8 mouse cellular contexts compared by ENCODE assay signal in the genomic region with DNA sequence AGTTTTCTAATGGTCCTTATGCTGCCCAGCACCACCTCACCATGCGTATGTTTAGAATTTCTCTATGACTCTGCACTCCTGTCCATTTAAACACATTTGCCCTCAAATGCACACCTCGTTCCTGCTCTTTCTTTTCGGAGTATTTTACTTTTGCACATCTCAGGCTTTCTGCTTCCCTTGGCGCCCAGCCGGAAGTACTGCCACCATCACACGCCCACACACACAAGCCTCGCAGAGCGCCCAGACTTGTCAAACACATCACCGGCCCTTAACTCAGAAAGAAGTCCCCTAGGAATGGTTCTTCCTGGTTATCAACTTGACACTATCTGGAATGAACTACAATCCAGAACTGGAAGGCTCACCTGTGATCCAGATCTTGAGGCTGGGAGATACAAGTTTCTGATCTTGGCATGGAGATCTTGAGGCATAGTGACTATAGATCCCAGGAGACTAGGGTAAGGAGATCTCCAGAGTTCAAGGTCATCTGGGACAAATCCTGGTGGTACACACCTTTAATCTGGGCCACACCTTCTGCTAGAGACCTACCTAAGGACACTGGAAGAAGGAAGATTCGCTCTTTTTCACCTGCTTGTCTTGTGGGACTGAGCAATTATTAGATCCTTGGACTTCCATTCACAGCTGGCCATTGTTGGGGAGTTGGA. TPM values are rescaled to one million over a fixed set of nuclear protein-coding genes. Genes with fewer than 3 reads are reported as not detected.
DNase-seq lines count a peak whose midpoint lies in the region; ATAC-seq and TF ChIP-seq lines count a peak whose summit lies in the region.

No protein-coding gene starts in this region.

- DNase-seq in lung, adult 2 months, result no peak
- DNase-seq in lung, postnatal 36 days, result no peak
- peak; percentile 84 for DNase-seq in ZHBTc4 (ENCODE audit: low read depth, low spot score)
- DNase-seq in forebrain, embryonic 11.5 days (ENCODE audit: low spot score), result no peak
- DNase-seq in liver, embryonic 11.5 days (ENCODE audit: low spot score), result peak; percentile 83
- DNase-seq in layer of hippocampus, postnatal 10 days (ENCODE audit: low spot score in 2 of 2), result no peak
- DNase-seq in yolk sac, embryonic 10.5 days (ENCODE audit: low spot score), result no peak

- no peaks in the 10 kb centered on the region for H3K27me3 ChIP-seq in forebrain, embryonic 11.5 days (ENCODE audit: control insufficient read depth, insufficient read depth, low read length)
- no peaks in the 10 kb centered on the region for H3K27me3 ChIP-seq in liver, embryonic 11.5 days (replicated peaks; ENCODE audit: control insufficient read depth, insufficient read depth, low read length)
- H3K27me3 ChIP-seq in stomach, embryonic 15.5 days (replicated peaks), result no peaks in the 10 kb centered on the region

- H3K27ac ChIP-seq in forebrain, embryonic 11.5 days (ENCODE audit: low read depth, low read length), result no peak overlapping the region
- H3K27ac ChIP-seq in liver, embryonic 11.5 days (ENCODE audit: low read depth, low read length), result no peak overlapping the region; the same call in 1 of the 2 replicates
- peak overlapping the region; percentile 65 for H3K27ac ChIP-seq in stomach, embryonic 15.5 days

- H3K9me3 ChIP-seq in forebrain, embryonic 11.5 days (ENCODE audit: control insufficient read depth, low read length), result no peaks in the 10 kb centered on the region
- no peaks in the 10 kb centered on the region for H3K9me3 ChIP-seq in liver, embryonic 11.5 days (ENCODE audit: control insufficient read depth, low read length)
- no peaks in the 10 kb centered on the region for H3K9me3 ChIP-seq in stomach, embryonic 15.5 days

- ATAC-seq in forebrain, embryonic 11.5 days (replicated peaks; ENCODE audit: low FRiP score), result peak; percentile 11; the same call in 1 of the 2 replicates
- peak; percentile 51 for ATAC-seq in liver, embryonic 11.5 days (replicated peaks; ENCODE audit: low FRiP score)
- peak; percentile 12; the same call in 1 of the 2 replicates for ATAC-seq in stomach, embryonic 15.5 days (ENCODE audit: insufficient read depth, low FRiP score, low read depth)

- H3K4me3 ChIP-seq in lung, adult 2 months (replicated peaks; ENCODE audit: extremely low read depth, low read depth, low read length), result peak overlapping the region; percentile 13
- peak overlapping the region; percentile 72 for H3K4me3 ChIP-seq in forebrain, embryonic 11.5 days (ENCODE audit: low read depth, low read length)
- peak overlapping the region; percentile 81 for H3K4me3 ChIP-seq in liver, embryonic 11.5 days (ENCODE audit: low read depth, low read length)
- H3K4me3 ChIP-seq in stomach, embryonic 15.5 days (replicated peaks), result peak overlapping the region; percentile 66

- H3K4me1 ChIP-seq in lung, adult 2 months (ENCODE audit: control insufficient read depth, insufficient read depth, low read length), result 0 out of 2 replicates have a peak, but pooled peaks cover 3% of the 10 kb centered on the region
- no peaks in the 10 kb centered on the region; the same call in 1 of the 2 replicates for H3K4me1 ChIP-seq in forebrain, embryonic 11.5 days (replicated peaks; ENCODE audit: control insufficient read depth, insufficient read depth, low read length)
- H3K4me1 ChIP-seq in liver, embryonic 11.5 days (replicated peaks; ENCODE audit: control insufficient read depth, insufficient read depth, low read length), result peaks cover 10% of the 10 kb centered on the region; the same call in 1 of the 2 replicates
- 0 out of 2 replicates have a peak, but pooled peaks cover 4% of the 10 kb centered on the region for H3K4me1 ChIP-seq in stomach, embryonic 15.5 days

- TF ChIP-seq POLR2A in lung, adult 2 months (IDR thresholded peaks at IDR 0.05; ENCODE audit: borderline replicate concordance, extremely low read depth, low read depth, low read length), result no peak

- no peaks in the 10 kb centered on the region for H3K36me3 ChIP-seq in forebrain, embryonic 11.5 days (ENCODE audit: control insufficient read depth, insufficient read depth, low read length)
- H3K36me3 ChIP-seq in liver, embryonic 11.5 days (ENCODE audit: control insufficient read depth, insufficient read depth, low read length), result no peaks in the 10 kb centered on the region
- H3K36me3 ChIP-seq in stomach, embryonic 15.5 days, result no peaks in the 10 kb centered on the region

- H3K4me2 ChIP-seq in forebrain, embryonic 11.5 days (ENCODE audit: low read depth, low read length, severe bottlenecking), result peak overlapping the region; percentile 58
- H3K4me2 ChIP-seq in liver, embryonic 11.5 days, result peak overlapping the region; percentile 86
- H3K4me2 ChIP-seq in stomach, embryonic 15.5 days, result peak overlapping the region; percentile 64

- H3K9ac ChIP-seq in forebrain, embryonic 11.5 days (ENCODE audit: low read length), result peak overlapping the region; percentile 27; the same call in 1 of the 2 replicates
- H3K9ac ChIP-seq in liver, embryonic 11.5 days (ENCODE audit: low read depth, low read length), result peak overlapping the region; percentile 60
- no peak overlapping the region for H3K9ac ChIP-seq in stomach, embryonic 15.5 days

- TF ChIP-seq CTCF in lung, adult 2 months (IDR thresholded peaks at IDR 0.05; ENCODE audit: insufficient read depth, low read length), result no peak

- 23% methylated on average over 10 of the region's 10 CpGs for WGBS in lung, adult 2 months
- 7% methylated on average over 10 of the region's 10 CpGs for WGBS in forebrain, embryonic 11.5 days
- 9% methylated on average over 10 of the region's 10 CpGs for WGBS in liver, embryonic 11.5 days
- 11% methylated on average over 10 of the region's 10 CpGs for WGBS in stomach, embryonic 15.5 days

RNA-seq across cellular contexts. Expression of a gene that starts 10.4 kb away (rescaled TPM):
- polyA plus RNA-seq in lung, adult 2 months (2012; rRNA removed), result 28.2 and 45.5 TPM in 2 replicates
- polyA plus RNA-seq in forebrain, embryonic 11.5 days (2014; fragmentation: Nextera tagmentation; extraction: Ambion mirVana), result 1.5 and 2.9 TPM in 2 replicates
- 1.4 and 2.2 TPM in 2 replicates for polyA plus RNA-seq in liver, embryonic 11.5 days (2014; fragmentation: Nextera tagmentation; extraction: Ambion mirVana)
- 1.6 and 2.9 TPM in 2 replicates for polyA plus RNA-seq in stomach, embryonic 15.5 days (2015; fragmentation: Nextera tagmentation; extraction: Ambion mirVana)
- 1 to 10 TPM; 3.1 to 3.3 TPM for total RNA-seq in layer of hippocampus, postnatal 10 days (2021)

RNA-seq across cellular contexts. Expression of a gene that starts 38.6 kb away (rescaled TPM):
- 19.5 and 23.3 TPM in 2 replicates for polyA plus RNA-seq in lung, adult 2 months (2012; rRNA removed)
- polyA plus RNA-seq in forebrain, embryonic 11.5 days (2014; fragmentation: Nextera tagmentation; extraction: Ambion mirVana), result 4.3 TPM in 2 replicates
- polyA plus RNA-seq in liver, embryonic 11.5 days (2014; fragmentation: Nextera tagmentation; extraction: Ambion mirVana), result 28.7 and 29.8 TPM in 2 replicates
- 18.7 and 18.8 TPM in 2 replicates for polyA plus RNA-seq in stomach, embryonic 15.5 days (2015; fragmentation: Nextera tagmentation; extraction: Ambion mirVana)
- 10 to 100 TPM; 10.5 to 12.7 TPM for total RNA-seq in layer of hippocampus, postnatal 10 days (2021)

RNA-seq across cellular contexts. Expression of a gene that starts 47.1 kb away (rescaled TPM):
- 136 and 191 TPM in 2 replicates for polyA plus RNA-seq in lung, adult 2 months (2012; rRNA removed)
- polyA plus RNA-seq in forebrain, embryonic 11.5 days (2014; fragmentation: Nextera tagmentation; extraction: Ambion mirVana), result 272 and 277 TPM in 2 replicates
- polyA plus RNA-seq in liver, embryonic 11.5 days (2014; fragmentation: Nextera tagmentation; extraction: Ambion mirVana), result 261 and 281 TPM in 2 replicates
- polyA plus RNA-seq in stomach, embryonic 15.5 days (2015; fragmentation: Nextera tagmentation; extraction: Ambion mirVana), result 258 and 282 TPM in 2 replicates
- 100 to 1,000 TPM; 223 to 233 TPM for total RNA-seq in layer of hippocampus, postnatal 10 days (2021)

RNA-seq across cellular contexts. Expression of a gene that starts 47.2 kb away (rescaled TPM):
- polyA plus RNA-seq in lung, adult 2 months (2012; rRNA removed), result 15.9 and 24.9 TPM in 2 replicates
- 0.13 TPM in 1 of 2 replicates, not detected in the other for polyA plus RNA-seq in forebrain, embryonic 11.5 days (2014; fragmentation: Nextera tagmentation; extraction: Ambion mirVana)
- 0.14 TPM in 1 of 2 replicates, not detected in the other for polyA plus RNA-seq in liver, embryonic 11.5 days (2014; fragmentation: Nextera tagmentation; extraction: Ambion mirVana)
- 1.8 and 2.2 TPM in 2 replicates for polyA plus RNA-seq in stomach, embryonic 15.5 days (2015; fragmentation: Nextera tagmentation; extraction: Ambion mirVana)
- total RNA-seq in layer of hippocampus, postnatal 10 days (2021), result not detected

Comparison
In these comparisons a context has a peak if more than half of its experiments do, and no peak if none do; other contexts are left out.
1. DNase-seq: peak in ZHBTc4 (single experiment) and liver, embryonic 11.5 days (single experiment); none in lung, adult 2 months (single experiment), lung, postnatal 36 days (single experiment), forebrain, embryonic 11.5 days (single experiment), layer of hippocampus, postnatal 10 days (0 of 2) and yolk sac, embryonic 10.5 days (single experiment).
2. H3K4me3 ChIP-seq: peak in every context shown above with its lines; median percentile 81 in liver, embryonic 11.5 days; 72 in forebrain, embryonic 11.5 days; 66 in stomach, embryonic 15.5 days; 13 in lung, adult 2 months.
3. Peak in every context shown above with its lines, with median percentiles within 50 percentile points of each other: ATAC-seq and H3K4me2 ChIP-seq.